Mouse (Mus musculus): ENCODE data around the gene Ptgds. TPM values are rescaled to one million over a fixed set of nuclear protein-coding genes. Genes with fewer than 3 reads are reported as not detected.

Gene Ptgds
- total RNA-seq, 1 experiment from 2014 or later: not detected

GRCm38 (mm10) chr2:25484901-25485647 lies 15.2 kb upstream of the Ptgds start:
- no peak for ATAC-seq (ENCODE audit: extremely low read depth, insufficient number of reproducible peaks, low FRiP score, poor library complexity, severe bottlenecking)

- peak; percentile 80 for ATAC-seq (ENCODE audit: extremely low read depth, insufficient number of reproducible peaks, low FRiP score, poor library complexity, severe bottlenecking)
These were observed 13.1 kb upstream of the Ptgds start for GRCm38 (mm10) chr2:25482969-25483368.

GRCm38 (mm10) chr2:25480541-25480940 lies 10.7 kb upstream of the Ptgds start:
- no peak for ATAC-seq (ENCODE audit: extremely low read depth, insufficient number of reproducible peaks, low FRiP score, poor library complexity, severe bottlenecking)

GRCm38 (mm10) chr2:25479551-25480311 lies 9.9 kb upstream of the Ptgds start:
- no peak for ATAC-seq (ENCODE audit: extremely low read depth, insufficient number of reproducible peaks, low FRiP score, poor library complexity, severe bottlenecking)

- ATAC-seq (ENCODE audit: extremely low read depth, insufficient number of reproducible peaks, low FRiP score, poor library complexity, severe bottlenecking): no peak
These were observed 8.3 kb upstream of the Ptgds start for GRCm38 (mm10) chr2:25477967-25478675.

- no peak for ATAC-seq (ENCODE audit: extremely low read depth, insufficient number of reproducible peaks, low FRiP score, poor library complexity, severe bottlenecking)
These were observed 7.7 kb upstream of the Ptgds start for GRCm38 (mm10) chr2:25477541-25477940.

- ATAC-seq (ENCODE audit: extremely low read depth, insufficient number of reproducible peaks, low FRiP score, poor library complexity, severe bottlenecking): no peak
These were observed 2.7 kb upstream of the Ptgds start for GRCm38 (mm10) chr2:25472550-25472949.

- no peak for ATAC-seq (ENCODE audit: extremely low read depth, insufficient number of reproducible peaks, low FRiP score, poor library complexity, severe bottlenecking)
These were observed 607 bp downstream of the Ptgds start for GRCm38 (mm10) chr2:25468962-25469915.

GRCm38 (mm10) chr2:25467606-25468303 lies 2.1 kb downstream of the Ptgds start:
- ATAC-seq (ENCODE audit: extremely low read depth, insufficient number of reproducible peaks, low FRiP score, poor library complexity, severe bottlenecking): no peak

- ATAC-seq (ENCODE audit: extremely low read depth, insufficient number of reproducible peaks, low FRiP score, poor library complexity, severe bottlenecking): peak; percentile 69
These were observed 3.8 kb downstream of the Ptgds start for GRCm38 (mm10) chr2:25465816-25466635.

- ATAC-seq (ENCODE audit: extremely low read depth, insufficient number of reproducible peaks, low FRiP score, poor library complexity, severe bottlenecking): no peak
These were observed 4.6 kb downstream of the Ptgds start for GRCm38 (mm10) chr2:25465256-25465655.

GRCm38 (mm10) chr2:25463630-25464029 lies 6.2 kb downstream of the Ptgds start:
- no peak for ATAC-seq (ENCODE audit: extremely low read depth, insufficient number of reproducible peaks, low FRiP score, poor library complexity, severe bottlenecking)

GRCm38 (mm10) chr2:25461407-25461806 lies 8.4 kb downstream of the Ptgds start:
- ATAC-seq (ENCODE audit: extremely low read depth, insufficient number of reproducible peaks, low FRiP score, poor library complexity, severe bottlenecking): no peak

GRCm38 (mm10) chr2:25460551-25461309 lies 9.1 kb downstream of the Ptgds start, which contains the start of gene Paxx:
Paxx (minus strand) TSS chr2:25461094.
- ATAC-seq (ENCODE audit: extremely low read depth, insufficient number of reproducible peaks, low FRiP score, poor library complexity, severe bottlenecking): peak; percentile 88

- no peak for ATAC-seq (ENCODE audit: extremely low read depth, insufficient number of reproducible peaks, low FRiP score, poor library complexity, severe bottlenecking)
These were observed 9.7 kb downstream of the Ptgds start for GRCm38 (mm10) chr2:25460135-25460534.

GRCm38 (mm10) chr2:25458911-25459310 lies 10.9 kb downstream of the Ptgds start:
- ATAC-seq (ENCODE audit: extremely low read depth, insufficient number of reproducible peaks, low FRiP score, poor library complexity, severe bottlenecking): no peak

Data from neutrophil, adult 5-6 weeks (primary cell).